Mouse (Mus musculus): ENCODE results near the gene Cpsf4.
"Not testable (repeated sequence)": the region's sequence is repeated elsewhere in the genome, so short reads cannot be mapped to it uniquely, and the experiment has no call there.

Cpsf4 gene

DNA sequence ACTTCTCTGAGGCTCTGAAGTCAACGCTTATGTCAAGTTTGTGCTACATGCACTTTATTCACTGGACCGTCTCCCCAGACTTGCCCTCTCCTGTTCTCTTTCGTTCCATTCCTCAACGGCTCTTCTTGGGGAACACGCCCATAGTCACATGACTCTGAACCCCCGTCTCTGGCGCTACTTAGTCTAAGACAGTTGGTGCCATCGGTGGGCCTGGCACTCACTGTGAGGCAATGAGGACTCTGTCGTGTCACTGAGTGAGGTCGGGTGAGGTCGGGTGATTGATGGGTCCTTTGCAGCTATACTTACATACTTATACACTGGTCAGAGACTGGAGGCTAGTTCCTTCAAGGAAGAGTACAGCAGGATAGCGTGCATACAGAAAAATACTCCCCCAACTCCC, 56.4 kb downstream of the Cpsf4 start:
- DNase-seq (ENCODE audit: low spot score), result no peak

DNA sequence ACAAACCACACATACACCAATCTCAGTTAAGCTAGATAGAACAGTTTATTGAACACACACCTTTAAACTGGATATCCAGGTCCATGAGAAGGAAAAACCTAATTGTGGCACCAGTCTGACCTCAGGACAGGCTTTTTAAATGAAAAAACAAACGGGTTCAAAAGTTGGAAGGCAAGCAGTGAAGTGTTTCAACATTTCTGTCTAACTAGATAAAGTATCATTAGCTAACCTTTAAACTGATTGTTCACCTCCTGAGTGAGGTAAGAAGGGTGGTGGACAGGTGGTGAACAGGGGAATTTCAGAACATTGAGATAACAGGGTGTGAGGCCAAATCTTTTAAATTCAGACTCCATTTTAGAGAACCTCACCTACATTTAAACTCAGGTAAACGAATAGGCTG, 59.4 kb downstream of the Cpsf4 start:
- no peak for DNase-seq (ENCODE audit: low spot score)

DNA sequence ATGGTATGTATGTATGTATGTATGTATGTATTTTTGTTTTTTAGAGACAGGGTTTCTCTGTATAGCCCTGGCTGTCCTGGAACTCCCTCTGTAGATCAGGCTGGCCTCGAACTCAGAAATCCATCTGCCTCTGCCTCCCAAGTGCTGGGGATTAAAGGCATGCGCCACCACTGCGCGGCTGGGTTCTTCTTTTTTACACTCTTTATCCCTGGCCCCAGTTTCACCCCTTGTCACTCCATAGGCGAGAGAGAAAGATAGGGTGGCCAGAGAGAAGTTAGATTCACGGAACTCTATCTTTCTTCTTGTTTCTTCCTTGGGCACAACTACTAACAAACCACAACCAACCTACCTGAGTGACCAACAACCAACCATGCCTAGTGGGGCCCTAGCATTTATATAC, 62.3 kb downstream of the Cpsf4 start:
- not testable (repeated sequence) for DNase-seq (ENCODE audit: low spot score)

DNA sequence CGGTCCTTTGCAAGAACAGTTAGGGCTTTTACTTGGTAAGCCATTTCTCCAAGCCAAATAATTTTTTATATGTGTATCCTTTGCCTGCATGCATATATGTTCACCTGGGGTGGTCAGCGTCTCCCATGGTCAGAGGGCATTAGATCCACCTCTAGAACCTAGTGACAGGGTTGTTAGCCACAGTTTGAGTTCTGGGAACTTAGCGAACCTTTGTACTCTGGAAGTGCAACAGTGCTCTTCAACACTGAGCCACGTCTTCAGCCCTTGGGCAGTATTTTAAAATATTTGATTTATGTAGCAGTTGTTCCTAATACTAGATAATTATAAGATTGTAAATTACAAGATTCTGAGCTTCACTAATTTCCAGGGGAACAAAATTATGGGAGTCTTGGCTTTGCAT, 63.6 kb downstream of the Cpsf4 start:
- DNase-seq (ENCODE audit: low spot score), result no peak

DNA sequence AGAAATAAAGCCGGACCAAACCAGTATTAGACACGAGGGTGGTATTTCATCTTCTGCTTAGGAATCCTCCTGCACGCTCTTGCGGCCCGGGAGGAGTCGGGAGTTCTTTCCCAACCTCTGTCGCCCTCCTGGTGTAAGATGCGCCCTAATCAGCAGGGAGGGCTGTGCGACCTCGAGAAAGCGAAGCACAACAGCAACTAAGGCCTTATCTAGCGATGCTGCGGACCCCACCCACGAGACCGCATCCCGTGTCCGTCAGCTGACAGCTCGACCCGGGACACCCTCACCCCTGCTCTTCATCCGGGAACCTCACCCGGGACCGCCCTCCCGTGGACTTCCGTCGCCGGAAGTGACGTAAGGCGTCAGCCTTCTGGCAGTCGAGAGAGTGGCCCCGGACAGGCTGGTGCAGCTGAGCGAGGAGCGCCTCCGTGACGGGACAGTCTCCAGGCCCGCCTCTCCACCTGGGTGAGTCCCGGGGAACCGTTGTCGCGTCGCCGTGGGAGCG, 64.4 kb downstream of the Cpsf4 start, which contains the start of gene Zfp655:
TSS of gene Zfp655 (plus strand) at position 349 of the 505 bp plus-strand sequence.
- DNase-seq (ENCODE audit: low spot score), result peak; percentile 92

Data from c-Kit-positive CD71-positive TER-119-positive erythroid progenitor cells, embryonic 14.5 days (primary cell).